Mouse (Mus musculus) neural tube, embryonic 10.5 days (tissue): Measurements from ENCODE around the gene Fgf18.
A peak's percentile ranks its signal among the peaks of the same experiment; 100 is the strongest.

ENCODE experiments used
- DNase-seq: peaks from one replicate; pipeline ENCODE4 v3.0.0-alpha.2; 2017; ENCODE audit warnings: low spot score; ENCODE audit errors: extremely low spot score

Gene Fgf18

GRCm38 (mm10) chr11:33119116-33119515 is 28.1 kb downstream of the Fgf18 start:
- no peak for DNase-seq

- DNase-seq = no peak
Measured at GRCm38 (mm10) chr11:33118480-33118879, 28.7 kb downstream of the Fgf18 start.

- DNase-seq = no peak
Measured at GRCm38 (mm10) chr11:33115796-33116195, 31.4 kb downstream of the Fgf18 start.

- no peak for DNase-seq
Measured at GRCm38 (mm10) chr11:33112407-33112806, 34.8 kb downstream of the Fgf18 start.

GRCm38 (mm10) chr11:33110111-33110510 is 37.1 kb downstream of the Fgf18 start:
- no peak for DNase-seq

- DNase-seq = no peak
Measured at GRCm38 (mm10) chr11:33107540-33107939, 39.7 kb downstream of the Fgf18 start.

GRCm38 (mm10) chr11:33104911-33105316 is 42.3 kb downstream of the Fgf18 start:
- DNase-seq = no peak

GRCm38 (mm10) chr11:33103291-33103943 is 43.8 kb downstream of the Fgf18 start:
- no peak for DNase-seq

- DNase-seq = no peak
Measured at GRCm38 (mm10) chr11:33100027-33100507, 47.1 kb downstream of the Fgf18 start.

GRCm38 (mm10) chr11:33099425-33099824 is 47.8 kb downstream of the Fgf18 start:
- no peak for DNase-seq

- DNase-seq = no peak
Measured at GRCm38 (mm10) chr11:33098446-33098845, 48.8 kb downstream of the Fgf18 start.

- peak; percentile 64 for DNase-seq
Measured at GRCm38 (mm10) chr11:33097855-33098254, 49.3 kb downstream of the Fgf18 start.

- DNase-seq = no peak
Measured at GRCm38 (mm10) chr11:33089856-33090255, 57.3 kb downstream of the Fgf18 start.

- no peak for DNase-seq
Measured at GRCm38 (mm10) chr11:33088181-33088580, 59.0 kb downstream of the Fgf18 start.

- no peak for DNase-seq
Measured at GRCm38 (mm10) chr11:33086046-33086445, 61.2 kb downstream of the Fgf18 start.

- no peak for DNase-seq
Measured at GRCm38 (mm10) chr11:33085514-33085913, 61.7 kb downstream of the Fgf18 start.

- no peak for DNase-seq
Measured at GRCm38 (mm10) chr11:33085054-33085453, 62.1 kb downstream of the Fgf18 start.

GRCm38 (mm10) chr11:33084041-33084440 is 63.2 kb downstream of the Fgf18 start:
- no peak for DNase-seq

GRCm38 (mm10) chr11:33081175-33081574 is 66.0 kb downstream of the Fgf18 start:
- no peak for DNase-seq

GRCm38 (mm10) chr11:33080046-33080808 is 67.0 kb downstream of the Fgf18 start:
- no peak for DNase-seq

- no peak for DNase-seq
Measured at GRCm38 (mm10) chr11:33079424-33079823, 67.8 kb downstream of the Fgf18 start.

GRCm38 (mm10) chr11:33078036-33078435 is 69.2 kb downstream of the Fgf18 start:
- DNase-seq = no peak

GRCm38 (mm10) chr11:33075293-33075692 is 71.9 kb downstream of the Fgf18 start:
- no peak for DNase-seq
